Mouse (Mus musculus) embryonic facial prominence, embryonic 11.5 days (tissue): ENCODE data around the gene Alkbh8. TPM values are rescaled to one million over a fixed set of nuclear protein-coding genes. Genes with fewer than 3 reads are reported as not detected.

Experiments used
- polyA plus RNA-seq: library from polyadenylated mRNA; unstranded; fragments of >200 nt; fragmentation: Nextera tagmentation; extraction: Ambion mirVana; gene quantifications from 2 replicates; pipeline ENCODE4 v1.2.1, GENCODE M21; 2014

Gene Alkbh8
- polyA plus RNA-seq, 1 experiment from 2014 or later = 32.2 TPM

Other genes starting within 250 kb of the Alkbh8 start
- gene Cwf19l2, start 68.5 kb downstream of the Alkbh8 start, polyA plus RNA-seq = 13.4 and 15.4 TPM in 2 replicates
- 3.0 and 3.2 TPM in 2 replicates for gene Gucy1a2, start 197.6 kb downstream of the Alkbh8 start, polyA plus RNA-seq